Mouse (Mus musculus) thymus, postnatal 10 days (tissue): ENCODE results near the gene Pkp2.
"Not testable (repeated sequence)": the region's sequence is repeated elsewhere in the genome, so short reads cannot be mapped to it uniquely, and the experiment has no call there.

ENCODE experiments used
- DNase-seq, 2 experiments: peaks; one replicate each; pipeline ENCODE4 v3.0.0; 2021; ENCODE audit warnings: low spot score in 2 of 2

Pkp2 gene

GRCm38 (mm10) chr16:16213079-16213760, at the start of gene Pkp2:
Gene Pkp2 (plus strand): TSS chr16:16213318.
- DNase-seq: peak; percentile 21 to 35

GRCm38 (mm10) chr16:16197374-16197773, 15.7 kb upstream of the Pkp2 start:
- no peak for DNase-seq

GRCm38 (mm10) chr16:16201991-16202390, 11.1 kb upstream of the Pkp2 start:
- DNase-seq: not testable (repeated sequence)

GRCm38 (mm10) chr16:16204648-16205047, 8.5 kb upstream of the Pkp2 start:
- DNase-seq: no peak

GRCm38 (mm10) chr16:16212723-16213078, 417 bp upstream of the Pkp2 start:
- DNase-seq: no peak

GRCm38 (mm10) chr16:16213761-16214305, 715 bp downstream of the Pkp2 start:
- no peak for DNase-seq

GRCm38 (mm10) chr16:16215645-16216387, 2.7 kb downstream of the Pkp2 start:
- DNase-seq: no peak

- no peak for DNase-seq
These were observed 3.8 kb downstream of the Pkp2 start for GRCm38 (mm10) chr16:16216934-16217333.

GRCm38 (mm10) chr16:16219835-16220234, 6.7 kb downstream of the Pkp2 start:
- DNase-seq: no peak

GRCm38 (mm10) chr16:16222651-16223050, 9.5 kb downstream of the Pkp2 start:
- no peak for DNase-seq

GRCm38 (mm10) chr16:16224506-16224924, 11.4 kb downstream of the Pkp2 start:
- DNase-seq: no peak

- DNase-seq: no peak
These were observed 12.7 kb downstream of the Pkp2 start for GRCm38 (mm10) chr16:16225828-16226227.

- no peak for DNase-seq
These were observed 17.3 kb downstream of the Pkp2 start for GRCm38 (mm10) chr16:16230439-16230838.

- no peak for DNase-seq
These were observed 20.8 kb downstream of the Pkp2 start for GRCm38 (mm10) chr16:16233919-16234318.

GRCm38 (mm10) chr16:16236681-16237080, 23.6 kb downstream of the Pkp2 start:
- not testable (repeated sequence) for DNase-seq

- DNase-seq: no peak
These were observed 25.2 kb downstream of the Pkp2 start for GRCm38 (mm10) chr16:16238356-16238755.

GRCm38 (mm10) chr16:16244711-16245110, 31.6 kb downstream of the Pkp2 start:
- DNase-seq: no peak

GRCm38 (mm10) chr16:16250470-16250869, 37.4 kb downstream of the Pkp2 start:
- DNase-seq: no peak

GRCm38 (mm10) chr16:16253326-16254074, 40.4 kb downstream of the Pkp2 start:
- DNase-seq: no peak

- no peak for DNase-seq
These were observed 42.1 kb downstream of the Pkp2 start for GRCm38 (mm10) chr16:16255217-16255616.

GRCm38 (mm10) chr16:16255874-16256273, 42.8 kb downstream of the Pkp2 start:
- no peak for DNase-seq

GRCm38 (mm10) chr16:16256672-16257071, 43.6 kb downstream of the Pkp2 start:
- DNase-seq: no peak
